Mouse (Mus musculus) stomach, postnatal 0 days (tissue): ENCODE measurements at regions not wholly inside any gene's neighbourhood (a gene's known extent, or its start where the extent isn't known, plus 50 kb on each side); places are given as distances from the start of the nearest gene placed in this dataset.

Experiments used
- CTCF ChIP-seq: IDR thresholded peaks from 2 replicates; pipeline ENCODE4 v1.5.1; 2016; ENCODE audit warnings: antibody characterized with exemption, low read depth, mild to moderate bottlenecking, moderate library complexity
- EP300 ChIP-seq: optimal IDR thresholded peaks from 2 replicates; pipeline ENCODE3; 2016; ENCODE audit warnings: antibody characterized with exemption

GRCm38 (mm10) chr13:102589680-102590435 lies 103.5 kb upstream of the Cd180 start:
- TF ChIP-seq CTCF (no peak), EP300 (peak; percentile 43)
